Mouse (Mus musculus): Measurements from ENCODE around the gene Ulk4. TPM values are rescaled to one million over a fixed set of nuclear protein-coding genes. Genes with fewer than 3 reads are reported as not detected.

The Ulk4 gene
- polyA plus RNA-seq, 1 experiment, result 1.1 TPM

DNA sequence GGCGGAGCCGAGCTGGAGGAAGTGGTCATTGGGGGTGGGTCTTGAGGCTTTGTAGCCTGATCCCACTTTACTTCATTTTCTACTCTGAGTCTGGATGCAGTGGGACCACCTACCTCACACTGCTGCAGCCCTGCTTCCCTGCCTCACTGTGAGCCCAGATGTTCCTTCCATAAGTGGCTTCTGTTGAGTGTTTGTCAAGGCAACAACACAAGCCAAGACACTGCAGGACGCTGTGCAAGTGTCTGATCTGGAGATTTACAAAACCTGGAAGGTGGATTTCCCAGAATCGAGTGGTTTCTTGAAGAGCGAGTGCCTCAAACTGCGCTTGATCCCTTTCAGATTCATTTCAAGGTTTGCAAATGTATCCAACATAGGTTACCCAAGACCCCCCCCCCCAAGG lies 368.5 kb downstream of the Ulk4 start:
- H3K4me3 ChIP-seq (ENCODE audit: insufficient read depth, poor library complexity, severe bottlenecking), result no peak overlapping the region
- H3K27me3 ChIP-seq (ENCODE audit: control insufficient read depth, insufficient read depth, insufficient read length), result no peaks in the 10 kb centered on the region
- no peak overlapping the region for H3ac ChIP-seq (ENCODE audit: control insufficient read depth, insufficient read length, low read depth)
- H3K36me3 ChIP-seq (ENCODE audit: control insufficient read depth, insufficient read depth), result no peaks in the 10 kb centered on the region
- TF ChIP-seq CTCF (IDR thresholded peaks at IDR 0.05; ENCODE audit: control insufficient read depth, insufficient read depth, insufficient read length) (no peak), MAX (IDR thresholded peaks at IDR 0.05) (no peak), FOSL1 (IDR thresholded peaks at IDR 0.05; ENCODE audit: insufficient read depth, low read length, poor library complexity, severe bottlenecking) (no peak), MYOD1 (IDR thresholded peaks at IDR 0.05; ENCODE audit: control insufficient read depth, insufficient read length, low read depth) (no peak), CEBPB (IDR thresholded peaks at IDR 0.05; ENCODE audit: low read depth) (no peak), USF1 (IDR thresholded peaks at IDR 0.05; ENCODE audit: low read depth) (no peak), MYOG (IDR thresholded peaks at IDR 0.05; ENCODE audit: control insufficient read depth, extremely low read depth, insufficient read length) (no peak)
- H3K79me2 ChIP-seq (ENCODE audit: control insufficient read depth, insufficient read depth), result no peaks in the 10 kb centered on the region
- H3K79me3 ChIP-seq (ENCODE audit: low read depth), result no peaks in the 10 kb centered on the region

Small RNA genes within 50 kb of the gene (microRNA-seq; reads per million reads assigned to microRNA genes)
- gene Mir7090 (ENCODE audit: borderline microRNAs expressed), result 0.20 reads per million

Other genes starting within 250 kb of the Ulk4 start
- 26.6 TPM for gene Trak1, start 20.3 kb upstream of the Ulk4 start, polyA plus RNA-seq (2012; fragmentation: generic; extraction: Trizol)
- 2.9 TPM for gene Cck, start 218.5 kb upstream of the Ulk4 start, polyA plus RNA-seq (2012; fragmentation: generic; extraction: Trizol)

Measured in C2C12 (cell line).